Mouse (Mus musculus) liver, embryonic 15.5 days (tissue): ENCODE results near the gene Proser1. TPM values are rescaled to one million over a fixed set of nuclear protein-coding genes. Genes with fewer than 3 reads are reported as not detected.
A peak's percentile ranks its signal among the peaks of the same experiment; 100 is the strongest.

ENCODE experiments used
- ATAC-seq: fragments of 200-750 bp; cut with Nextera tagmentation; 2 replicates; pipeline ENCODE4 v1.8.0; 2017; ENCODE audit warnings: moderate number of reproducible peaks, mild to moderate bottlenecking, moderate library complexity; ENCODE audit not compliant: insufficient read depth
- H3K27ac ChIP-seq: fragments of 300-500 bp; sonication (generic); replicated peaks from 2 replicates; pipeline ENCODE4 v1.5.1; 2015; ENCODE audit warnings: mild to moderate bottlenecking, inconsistent platforms
- H3K27me3 ChIP-seq: fragments of 300-500 bp; sonication (generic); 2 replicates; pipeline ENCODE4 v1.6.1; 2015; ENCODE audit warnings: mild to moderate bottlenecking, inconsistent platforms
- H3K36me3 ChIP-seq: fragments of 300-500 bp; sonication (generic); replicated peaks from 2 replicates; pipeline ENCODE4 v1.6.1; 2015; ENCODE audit warnings: moderate library complexity, mild to moderate bottlenecking, inconsistent platforms
- H3K4me1 ChIP-seq: fragments of 300-500 bp; sonication (generic); replicated peaks from 2 replicates; pipeline ENCODE4 v1.6.1; 2015; ENCODE audit warnings: inconsistent platforms
- H3K4me2 ChIP-seq: fragments of 300-500 bp; sonication (generic); 2 replicates; pipeline ENCODE4 v1.6.1; 2015; ENCODE audit warnings: moderate library complexity, mild to moderate bottlenecking, inconsistent platforms
- H3K4me3 ChIP-seq: fragments of 300-500 bp; sonication (generic); replicated peaks from 2 replicates; pipeline ENCODE4 v1.5.1; 2015; ENCODE audit warnings: mild to moderate bottlenecking, inconsistent platforms
- H3K9ac ChIP-seq: fragments of 300-500 bp; sonication (generic); 2 replicates; pipeline ENCODE4 v1.6.1; 2015; ENCODE audit warnings: moderate library complexity, mild to moderate bottlenecking, inconsistent platforms
- H3K9me3 ChIP-seq: fragments of 300-500 bp; sonication (generic); replicated peaks from 2 replicates; pipeline ENCODE4 v1.6.1; 2016; ENCODE audit warnings: inconsistent platforms
- WGBS: fragments of 180-500 bp; shearing (Covaris S2); methylation state at CpG from one replicate; pipeline ENCODE4 v1.1.7; 2015; ENCODE audit warnings: mixed read lengths; ENCODE audit not compliant: insufficient replicate concordance; 5-methylcytosine and 5-hydroxymethylcytosine counted together
- polyA plus RNA-seq: library from polyadenylated mRNA; unstranded; fragments of >200 nt; fragmentation: Nextera tagmentation; extraction: Ambion mirVana; gene quantifications from 2 replicates; pipeline ENCODE4 v1.2.1, GENCODE M21; 2015

The Proser1 gene
- polyA plus RNA-seq, 1 experiment from 2014 or later, result 3.5 TPM

- Histone ChIP-seq H3K27me3 (no peaks in the 10 kb centered on the region), H3K36me3 (no peaks in the 10 kb centered on the region), H3K27ac (no peak within 1 kb of the TSS), H3K4me2 (no peak within 1 kb of the TSS), H3K4me3 (no peak within 1 kb of the TSS), H3K9me3 (no peaks in the 10 kb centered on the region), H3K9ac (no peak within 1 kb of the TSS), H3K4me1 (no peaks in the 10 kb centered on the region)
- ATAC-seq, result no peak
- 70% methylated on average over 6 of the region's 6 CpGs for WGBS
Measured at GRCm38 (mm10) chr3:53488353-53488752, 24.9 kb downstream of the Proser1 start, which contains the start of gene Stoml3. TSS of gene Stoml3 (plus strand) at chr3:53488653.

GRCm38 (mm10) chr3:53498351-53498905 lies 35.0 kb downstream of the Proser1 start:
- no peak for ATAC-seq
- H3K4me1 ChIP-seq, result no peaks in the 10 kb centered on the region
- no peaks in the 10 kb centered on the region for H3K9me3 ChIP-seq
- no peak overlapping the region for H3K4me3 ChIP-seq
- no peaks in the 10 kb centered on the region for H3K27me3 ChIP-seq
- H3K36me3 ChIP-seq, result no peaks in the 10 kb centered on the region
- no peak overlapping the region for H3K9ac ChIP-seq
- H3K4me2 ChIP-seq, result no peak overlapping the region
- H3K27ac ChIP-seq, result no peak overlapping the region
- 73% methylated on average over 6 of the region's 6 CpGs for WGBS

DNA sequence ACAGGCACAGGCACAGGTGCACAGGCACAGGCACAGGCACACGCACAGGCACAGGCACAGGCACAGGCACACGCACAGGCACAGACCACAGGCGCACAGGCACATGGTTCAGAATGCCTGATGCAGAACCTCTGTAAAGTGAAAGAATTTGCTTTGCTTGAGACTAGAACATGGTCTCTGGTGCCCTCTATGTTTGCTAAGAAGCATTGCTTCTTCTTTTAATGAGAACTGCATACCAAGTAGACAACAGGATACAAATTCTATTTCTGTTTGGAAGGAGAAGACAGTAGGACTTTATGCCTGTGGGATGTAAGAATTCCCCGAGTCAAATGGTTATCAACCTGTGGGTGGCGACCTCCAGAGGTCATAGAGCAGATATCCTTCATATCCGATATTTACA lies 39.0 kb downstream of the Proser1 start:
- no peak overlapping the region for H3K4me2 ChIP-seq
- 51% methylated on average over 6 of the region's 6 CpGs for WGBS
- H3K9ac ChIP-seq, result no peak overlapping the region
- no peaks in the 10 kb centered on the region for H3K36me3 ChIP-seq
- no peak overlapping the region for H3K27ac ChIP-seq
- no peak for ATAC-seq
- no peaks in the 10 kb centered on the region for H3K9me3 ChIP-seq
- H3K4me3 ChIP-seq, result no peak overlapping the region
- no peaks in the 10 kb centered on the region for H3K4me1 ChIP-seq
- no peaks in the 10 kb centered on the region for H3K27me3 ChIP-seq

- no peak overlapping the region for H3K4me3 ChIP-seq
- H3K9me3 ChIP-seq, result no peaks in the 10 kb centered on the region
- no peak overlapping the region for H3K4me2 ChIP-seq
- no peak overlapping the region for H3K9ac ChIP-seq
- WGBS, result 27% methylated on average over 5 of the region's 5 CpGs
- no peak overlapping the region for H3K27ac ChIP-seq
- H3K36me3 ChIP-seq, result no peaks in the 10 kb centered on the region
- no peaks in the 10 kb centered on the region for H3K27me3 ChIP-seq
- no peaks in the 10 kb centered on the region for H3K4me1 ChIP-seq
- no peak; the same call in 1 of the 2 replicates for ATAC-seq
Measured at GRCm38 (mm10) chr3:53513096-53513495, 49.6 kb downstream of the Proser1 start.

GRCm38 (mm10) chr3:53514221-53515065 lies 51.0 kb downstream of the Proser1 start:
- no peak for ATAC-seq
- Histone ChIP-seq H3K9ac (no peak overlapping the region), H3K27ac (no peak overlapping the region), H3K9me3 (no peaks in the 10 kb centered on the region), H3K27me3 (no peaks in the 10 kb centered on the region), H3K4me1 (no peaks in the 10 kb centered on the region), H3K4me2 (no peak overlapping the region), H3K36me3 (no peaks in the 10 kb centered on the region), H3K4me3 (no peak overlapping the region)
- 50% methylated on average over 4 of the region's 4 CpGs for WGBS

- ATAC-seq, result no peak
- H3K4me2 ChIP-seq, result no peak overlapping the region
- WGBS, result 77% methylated on average over 10 of the region's 10 CpGs
- H3K9me3 ChIP-seq, result no peaks in the 10 kb centered on the region
- H3K27me3 ChIP-seq, result no peaks in the 10 kb centered on the region
- no peak overlapping the region for H3K9ac ChIP-seq
- H3K27ac ChIP-seq, result no peak overlapping the region
- no peaks in the 10 kb centered on the region for H3K36me3 ChIP-seq
- no peaks in the 10 kb centered on the region for H3K4me1 ChIP-seq
- H3K4me3 ChIP-seq, result no peak overlapping the region
Measured at GRCm38 (mm10) chr3:53522794-53523193, 59.3 kb downstream of the Proser1 start.

DNA sequence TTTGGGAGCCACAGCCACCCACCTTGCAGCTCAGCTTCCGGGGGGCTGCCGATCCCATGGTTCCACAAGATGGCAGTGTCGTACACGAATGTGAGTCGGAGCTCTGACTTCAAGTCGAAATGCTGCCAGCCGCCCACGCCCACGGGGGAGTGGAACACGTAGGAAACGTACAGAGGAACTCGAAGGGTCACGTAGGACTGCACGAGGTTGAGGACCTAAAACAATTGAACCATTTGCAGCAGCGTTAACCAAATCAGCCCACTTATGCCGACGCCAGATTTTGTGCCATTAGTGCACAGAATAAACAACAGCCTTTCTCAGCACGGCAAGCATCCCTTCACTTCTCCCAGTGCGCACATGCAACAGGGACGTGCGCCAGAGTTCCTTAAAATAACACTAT lies 62.3 kb downstream of the Proser1 start:
- ATAC-seq, result no peak
- Histone ChIP-seq H3K4me2 (peak overlapping the region; percentile 54), H3K36me3 (no peaks in the 10 kb centered on the region), H3K27me3 (no peaks in the 10 kb centered on the region), H3K27ac (no peak overlapping the region), H3K4me1 (no peaks in the 10 kb centered on the region), H3K9me3 (no peaks in the 10 kb centered on the region), H3K9ac (no peak overlapping the region), H3K4me3 (no peak overlapping the region)
- WGBS, result 12% methylated on average over 21 of the region's 21 CpGs

DNA sequence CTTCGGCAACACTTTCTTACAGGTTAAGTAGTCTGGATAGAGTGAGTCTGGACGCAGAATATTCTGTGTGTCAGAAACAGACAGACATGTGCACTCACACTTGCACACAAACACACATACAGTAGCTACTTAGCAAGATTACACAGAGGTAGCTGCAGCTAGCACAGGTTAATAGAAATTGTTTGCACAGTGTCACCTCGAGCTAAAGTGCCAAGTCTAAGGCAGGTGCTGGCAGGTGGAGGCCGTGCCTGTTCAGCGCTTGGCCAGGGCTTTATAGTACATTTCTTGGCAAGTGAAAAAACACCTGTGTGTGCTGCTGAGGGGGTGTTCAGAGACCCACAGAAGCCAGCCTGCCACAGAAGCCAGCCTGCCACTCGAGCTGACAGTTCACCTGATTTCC lies 66.8 kb downstream of the Proser1 start:
- WGBS, result 57% methylated on average over 6 of the region's 6 CpGs
- H3K9me3 ChIP-seq, result no peaks in the 10 kb centered on the region
- ATAC-seq, result no peak

More for the DNA sequence above, 66.8 kb downstream of the Proser1 start:
- H3K4me3 ChIP-seq, result no peak overlapping the region
- H3K36me3 ChIP-seq, result no peaks in the 10 kb centered on the region
- H3K27me3 ChIP-seq, result no peaks in the 10 kb centered on the region
- H3K4me1 ChIP-seq, result no peaks in the 10 kb centered on the region
- H3K4me2 ChIP-seq, result no peak overlapping the region
- no peak overlapping the region for H3K9ac ChIP-seq
- no peak overlapping the region for H3K27ac ChIP-seq

Other genes with a start within 250 kb of the Proser1 start
- gene Nhlrc3, start 334 bp upstream of the Proser1 start, polyA plus RNA-seq, result 4.1 and 5.1 TPM in 2 replicates
- gene Stoml3, start 25.0 kb downstream of the Proser1 start, polyA plus RNA-seq, result not detected in 2 replicates
- 0.30 and 0.33 TPM in 2 replicates for gene Frem2, start 193.7 kb downstream of the Proser1 start, polyA plus RNA-seq